Mouse (Mus musculus): ENCODE data around the gene Pou3f3.

DNA sequence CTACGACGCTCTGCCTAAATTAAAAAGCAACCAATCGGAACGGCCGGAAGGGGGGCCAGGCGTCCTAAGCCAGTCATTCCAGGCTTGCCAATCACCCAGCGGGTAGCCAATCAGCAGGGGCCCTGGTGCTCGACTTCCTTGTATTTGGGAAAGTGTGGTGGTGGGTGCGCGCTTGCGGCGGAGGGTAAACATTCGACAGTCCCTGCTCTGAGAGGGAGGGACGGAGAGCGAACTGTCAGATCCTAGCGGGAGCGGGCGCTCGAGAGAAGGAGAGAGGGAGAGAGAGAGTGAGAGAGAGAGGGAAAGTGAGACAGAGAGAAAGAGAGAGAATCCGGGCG, at the start of gene Pou3f3:
- no peak for TF ChIP-seq POLR2A (IDR thresholded peaks at IDR 0.05; ENCODE audit: borderline replicate concordance, extremely low read depth, low read depth, low read length)
- TF ChIP-seq CTCF (IDR thresholded peaks at IDR 0.05; ENCODE audit: insufficient read depth, low read length), result no peak

All from lung, adult 2 months (tissue).